Mouse (Mus musculus) heart, postnatal 0 days (tissue): ENCODE results near the gene Unc119b. TPM values are rescaled to one million over a fixed set of nuclear protein-coding genes. Genes with fewer than 3 reads are reported as not detected.

ENCODE experiments used
- ATAC-seq: fragments of 200-750 bp; cut with Nextera tagmentation; 2 replicates; pipeline ENCODE4 v1.8.0; 2017; ENCODE audit warnings: low read depth, moderate number of reproducible peaks, moderate library complexity; ENCODE audit not compliant: insufficient read depth
- DNase-seq: peaks from one replicate; pipeline ENCODE4 v3.0.0-alpha.2; 2016; ENCODE audit warnings: low spot score
- H3K27ac ChIP-seq: fragments of 300-500 bp; sonication (generic); 2 replicates; pipeline ENCODE4 v1.5.1; 2014; ENCODE audit warnings: low read depth, mild to moderate bottlenecking
- H3K27me3 ChIP-seq: fragments of 300-500 bp; sonication (generic); 2 replicates; pipeline ENCODE4 v1.6.1; 2014; ENCODE audit warnings: low read length, mixed read lengths; ENCODE audit not compliant: control insufficient read depth, insufficient read depth
- H3K36me3 ChIP-seq: fragments of 300-500 bp; sonication (generic); replicated peaks from 2 replicates; pipeline ENCODE4 v1.6.1; 2014; ENCODE audit warnings: low read length, mixed read lengths; ENCODE audit not compliant: control insufficient read depth, insufficient read depth
- H3K4me1 ChIP-seq: fragments of 300-500 bp; sonication (generic); 2 replicates; pipeline ENCODE4 v1.6.1; 2014; ENCODE audit warnings: antibody characterized with exemption; ENCODE audit not compliant: control insufficient read depth, insufficient read depth
- H3K4me2 ChIP-seq: fragments of 300-500 bp; sonication (generic); 2 replicates; pipeline ENCODE4 v1.6.1; 2014; ENCODE audit warnings: low read depth, mild to moderate bottlenecking, low read length, moderate library complexity
- H3K4me3 ChIP-seq: fragments of 300-500 bp; sonication (generic); 2 replicates; pipeline ENCODE4 v1.5.1; 2014; ENCODE audit warnings: low read depth, low read length
- H3K9ac ChIP-seq: fragments of 300-500 bp; sonication (generic); replicated peaks from 2 replicates; pipeline ENCODE4 v1.6.1; 2014; ENCODE audit warnings: low read depth, low read length, mixed read lengths
- H3K9me3 ChIP-seq: fragments of 300-500 bp; sonication (generic); replicated peaks from 2 replicates; pipeline ENCODE4 v1.6.1; 2016; ENCODE audit warnings: low read length; ENCODE audit not compliant: control insufficient read depth
- CTCF ChIP-seq: IDR thresholded peaks from 2 replicates; pipeline ENCODE4 v1.5.1; 2016; ENCODE audit warnings: antibody characterized with exemption, control low read depth, low read depth
- EP300 ChIP-seq: IDR thresholded peaks from 2 replicates; pipeline ENCODE4 v1.6.1; 2016; ENCODE audit warnings: antibody characterized with exemption, low read depth
- WGBS: fragments of 180-500 bp; shearing (Covaris S2); extraction: QIAGEN DNeasy Blood & Tissue Kit; methylation state at CpG from one replicate; pipeline ENCODE4 v1.1.7; 2014; 5-methylcytosine and 5-hydroxymethylcytosine counted together
- polyA plus RNA-seq: library from polyadenylated mRNA; unstranded; fragments of >200 nt; fragmentation: Nextera tagmentation; extraction: Ambion mirVana; gene quantifications from 2 replicates; pipeline ENCODE4 v1.2.1, GENCODE M21; 2015
- total RNA-seq: library from RNA; depleted of rRNA; stranded (reverse); fragments of >200 nt; gene quantifications from 2 replicates; pipeline ENCODE4 v1.2.3, GENCODE M21; 2014; ENCODE audit warnings: low replicate concordance

Gene Unc119b
- total and polyA plus RNA-seq, 2 experiments from 2014 or later: 11.7 to 25.9 TPM

DNA sequence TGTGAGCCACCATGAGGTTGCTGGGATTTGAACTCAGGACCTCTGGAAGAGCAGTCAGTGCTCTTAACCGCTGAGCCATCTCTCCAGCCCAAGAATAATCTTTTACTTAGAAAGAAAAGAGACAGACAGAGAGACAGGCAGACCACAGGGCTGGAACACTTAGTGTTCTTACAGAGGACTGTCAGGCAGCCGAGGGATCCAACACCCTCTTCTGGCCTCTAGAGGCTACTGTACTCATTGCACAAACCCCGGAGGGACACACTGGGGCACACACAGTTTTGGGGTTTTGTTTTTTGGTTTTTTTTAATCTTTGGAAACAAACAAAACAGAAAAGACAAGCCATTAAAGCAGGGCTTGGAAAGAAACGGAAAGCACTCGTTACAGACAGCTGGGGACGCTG, 5.4 kb downstream of the Unc119b start:
- no peak for ATAC-seq
- no peak overlapping the region for H3K4me2 ChIP-seq
- DNase-seq: no peak
- no peak overlapping the region for H3K27ac ChIP-seq
- peaks cover 18% of the 10 kb centered on the region; the same call in 1 of the 2 replicates for H3K4me1 ChIP-seq
- 83% methylated on average over 6 of the region's 6 CpGs for WGBS
- no peak overlapping the region for H3K9ac ChIP-seq
- TF ChIP-seq CTCF (no peak), EP300 (no peak)
- peaks cover 45% of the 10 kb centered on the region for H3K36me3 ChIP-seq
- H3K4me3 ChIP-seq: no peak overlapping the region
- H3K9me3 ChIP-seq: no peaks in the 10 kb centered on the region
- no peaks in the 10 kb centered on the region for H3K27me3 ChIP-seq

DNA sequence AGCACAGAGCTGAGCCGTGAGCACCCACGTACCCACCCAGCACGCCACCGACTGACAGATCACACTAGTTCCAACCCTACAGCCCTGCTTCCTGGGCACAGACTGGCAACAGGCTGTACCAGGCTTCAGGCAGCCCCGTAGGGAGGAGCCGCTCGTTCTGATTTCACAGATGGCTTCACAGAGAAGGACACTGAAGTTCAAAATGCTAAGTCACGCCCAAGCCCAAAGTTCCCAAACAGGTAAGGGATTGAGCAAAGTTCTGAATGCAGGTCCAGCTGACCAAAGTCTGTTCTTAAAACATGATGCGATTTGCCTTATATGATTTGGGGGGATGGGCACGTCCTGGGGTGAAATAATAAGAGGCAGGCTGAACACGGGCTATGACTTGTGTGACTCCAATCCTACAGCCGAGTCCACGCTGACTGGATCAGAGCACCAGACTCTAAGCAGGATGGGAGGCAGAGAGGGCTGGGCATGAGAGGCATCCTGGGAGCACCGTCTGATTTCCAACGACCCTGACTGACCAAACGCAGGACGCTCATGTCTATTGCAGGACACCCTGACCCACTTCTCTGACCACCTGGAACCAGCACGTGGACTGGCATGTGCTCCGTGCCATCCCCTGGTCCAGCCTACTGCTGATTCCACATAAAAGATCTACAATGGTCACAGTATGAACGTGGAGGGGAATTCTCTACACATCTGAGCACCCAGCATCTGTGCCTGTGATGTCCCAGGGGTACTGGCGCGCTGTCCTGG, 7.2 kb downstream of the Unc119b start:
- H3K9me3 ChIP-seq: no peaks in the 10 kb centered on the region
- no peak overlapping the region for H3K4me3 ChIP-seq
- H3K27me3 ChIP-seq: no peaks in the 10 kb centered on the region
- WGBS: 88% methylated on average over 22 of the region's 22 CpGs
- no peak overlapping the region for H3K4me2 ChIP-seq
- H3K27ac ChIP-seq: no peak overlapping the region
- TF ChIP-seq EP300 (no peak), CTCF (no peak)
- H3K36me3 ChIP-seq: peaks cover 53% of the 10 kb centered on the region
- no peak for ATAC-seq
- DNase-seq: no peak
- 0 out of 2 replicates have a peak, but pooled peaks cover 1% of the 10 kb centered on the region for H3K4me1 ChIP-seq
- H3K9ac ChIP-seq: no peak overlapping the region

DNA sequence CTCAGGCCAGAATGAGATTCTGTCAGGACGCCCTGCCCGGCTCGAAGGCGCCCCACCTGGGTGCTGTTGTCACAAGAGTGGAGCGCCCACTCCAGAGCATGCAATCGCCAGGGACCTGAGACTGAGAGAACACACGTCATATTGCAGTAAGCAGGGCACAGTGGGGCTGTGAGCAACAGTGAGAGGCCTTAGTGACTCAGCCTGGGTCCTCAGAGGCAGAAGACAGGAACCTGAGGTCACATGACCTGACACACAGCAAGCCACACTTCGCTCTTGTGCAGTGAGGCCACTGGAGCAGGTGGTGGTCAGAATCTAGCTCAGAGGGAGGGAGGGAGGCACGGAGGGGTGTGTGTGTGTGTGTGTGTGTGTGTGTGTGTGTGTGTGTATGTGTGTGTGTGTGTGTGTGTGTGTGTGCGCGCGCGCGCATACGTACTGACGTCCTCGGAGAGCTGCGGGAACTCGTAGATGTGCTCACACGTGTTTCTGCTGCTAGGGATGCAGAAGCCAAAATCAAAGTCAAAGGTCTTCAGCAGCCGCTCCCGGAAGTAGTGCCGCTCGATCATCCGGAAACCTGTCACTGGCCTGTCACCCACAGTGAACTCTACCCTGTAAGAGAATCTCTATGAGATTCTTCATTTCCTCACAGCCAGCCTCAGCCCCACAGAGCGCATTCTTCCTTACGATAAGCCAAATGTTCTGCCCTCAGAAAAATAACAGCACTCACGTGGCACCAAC, 8.0 kb downstream of the Unc119b start:
- DNase-seq: no peak
- Histone ChIP-seq H3K4me1 (no peaks in the 10 kb centered on the region), H3K27ac (no peak overlapping the region), H3K27me3 (no peaks in the 10 kb centered on the region), H3K36me3 (peaks cover 53% of the 10 kb centered on the region), H3K4me3 (no peak overlapping the region), H3K4me2 (no peak overlapping the region), H3K9ac (no peak overlapping the region), H3K9me3 (no peaks in the 10 kb centered on the region)
- TF ChIP-seq CTCF: no peak
- TF ChIP-seq EP300: no peak
- no peak for ATAC-seq
- WGBS: 83% methylated on average over 28 of the region's 28 CpGs

DNA sequence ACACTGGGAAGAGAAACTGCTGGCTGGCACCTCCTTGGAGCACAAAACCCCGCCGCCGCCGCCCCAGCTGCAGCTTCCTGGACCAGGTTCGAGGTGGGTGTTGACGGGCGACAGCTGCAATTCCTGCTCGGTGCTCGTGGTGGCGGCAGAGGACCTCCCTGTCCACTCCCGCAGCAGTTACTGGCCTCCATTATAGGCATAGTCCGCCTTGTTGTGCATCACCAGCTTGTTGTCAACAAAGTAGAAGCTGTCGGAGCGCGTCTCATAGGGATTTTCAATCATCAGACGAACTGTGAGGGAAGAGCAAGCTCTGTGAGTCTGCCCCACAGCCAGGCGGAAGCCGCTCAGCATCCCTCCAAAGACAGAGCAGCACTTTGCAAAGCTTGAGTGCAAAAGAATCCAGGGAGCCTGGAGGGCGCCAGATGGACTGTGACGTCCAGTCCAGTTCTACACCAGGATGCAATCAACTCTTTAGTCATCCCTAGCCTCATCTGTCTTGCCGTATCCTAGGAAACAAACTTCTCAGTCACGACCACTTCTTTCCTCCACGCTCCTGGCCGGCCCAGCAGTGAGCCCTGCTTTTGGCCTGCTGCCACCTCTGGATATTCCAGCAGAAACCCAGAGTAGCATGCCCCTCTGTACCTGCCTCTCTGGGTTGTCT, 9.4 kb downstream of the Unc119b start:
- Histone ChIP-seq H3K9me3 (no peaks in the 10 kb centered on the region), H3K4me3 (no peak overlapping the region), H3K4me2 (no peak overlapping the region), H3K27me3 (no peaks in the 10 kb centered on the region), H3K36me3 (peaks cover 50% of the 10 kb centered on the region), H3K4me1 (no peaks in the 10 kb centered on the region), H3K9ac (no peak overlapping the region), H3K27ac (peak overlapping the region; percentile 54; the same call in 1 of the 2 replicates)
- WGBS: 17% methylated on average over 24 of the region's 24 CpGs
- TF ChIP-seq CTCF: peak; percentile 90
- no peak for TF ChIP-seq EP300
- ATAC-seq: peak; percentile 89
- peak; percentile 91 for DNase-seq

DNA sequence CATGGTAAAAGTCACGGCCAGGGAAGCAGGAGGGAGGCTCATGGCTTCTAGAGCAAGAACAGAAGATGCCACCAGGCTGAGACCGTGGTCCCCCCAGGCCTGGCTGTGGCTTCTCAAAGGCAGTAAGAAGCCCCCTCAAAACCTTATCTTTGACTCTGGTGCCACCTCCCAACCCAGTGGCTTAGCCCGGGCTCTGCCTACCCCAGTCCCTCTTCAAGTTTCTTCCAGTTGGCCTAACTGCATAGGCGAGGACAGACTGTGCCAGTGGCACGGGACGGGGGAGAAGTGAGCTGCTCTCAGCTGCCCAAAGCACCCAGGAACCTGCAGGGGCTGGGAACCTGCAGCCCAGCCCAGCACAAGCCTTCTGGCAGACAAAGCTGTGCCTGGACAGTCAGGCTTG, 10.1 kb downstream of the Unc119b start:
- 90% methylated on average over 6 of the region's 6 CpGs for WGBS
- TF ChIP-seq EP300: no peak
- TF ChIP-seq CTCF: no peak
- Histone ChIP-seq H3K36me3 (peaks cover 43% of the 10 kb centered on the region), H3K4me2 (no peak overlapping the region), H3K9me3 (no peaks in the 10 kb centered on the region), H3K9ac (no peak overlapping the region), H3K27me3 (no peaks in the 10 kb centered on the region), H3K27ac (no peak overlapping the region), H3K4me3 (no peak overlapping the region), H3K4me1 (no peaks in the 10 kb centered on the region)
- no peak for ATAC-seq
- DNase-seq: no peak
